Mouse (Mus musculus) kidney, postnatal 36 days (tissue): ENCODE data around the gene Mageb4.
"Not testable (repeated sequence)": the region's sequence is repeated elsewhere in the genome, so short reads cannot be mapped to it uniquely, and the experiment has no call there.

ENCODE experiments used
- DNase-seq, 2 experiments: peaks; one replicate each; pipeline ENCODE4 v3.0.0; 2021 to 2022; ENCODE audit warnings: mixed read lengths in 2 of 2

The Mageb4 gene

GRCm38 (mm10) chrX:86304993-86305392 is at the start of gene Mageb4:
TSS of gene Mageb4 (minus strand) at chrX:86305093.
- DNase-seq = not testable (repeated sequence)

- not testable (repeated sequence) for DNase-seq
Observed at GRCm38 (mm10) chrX:86284597-86284996, 20.3 kb downstream of the Mageb4 start.

GRCm38 (mm10) chrX:86245950-86246349 is 58.9 kb downstream of the Mageb4 start:
- not testable (repeated sequence) for DNase-seq

- DNase-seq = no peak
Observed at GRCm38 (mm10) chrX:86237246-86237645, 67.6 kb downstream of the Mageb4 start.
